Mouse (Mus musculus) megakaryocyte-erythroid progenitor cell, adult 5-6 weeks (primary cell): ENCODE data around the gene Ube2v1. TPM values are rescaled to one million over a fixed set of nuclear protein-coding genes. Genes with fewer than 3 reads are reported as not detected.
A peak's percentile ranks its signal among the peaks of the same experiment; 100 is the strongest.

Experiments used
- ATAC-seq: replicated peaks from 2 replicates; pipeline ENCODE4 v1.8.0; 2016; ENCODE audit warnings: mild to moderate bottlenecking, inconsistent platforms; ENCODE audit not compliant: severe bottlenecking, poor library complexity, low FRiP score, low TSS enrichment
- total RNA-seq, 2 experiments: library from RNA; stranded (forward) in 1 of 2; stranded (reverse) in 1 of 2; fragments of 200-1000, 215-1000 nt in 1 of 2; fragments of >200 nt in 1 of 2; fragmentation: Nextera tagmentation in 1 of 2; gene quantifications; 2 replicates each; pipeline ENCODE4 v1.2.3; 2014 to 2017

The Ube2v1 gene
- total RNA-seq, 2 experiments from 2014 or later: 78.6 to 207 TPM

DNA sequence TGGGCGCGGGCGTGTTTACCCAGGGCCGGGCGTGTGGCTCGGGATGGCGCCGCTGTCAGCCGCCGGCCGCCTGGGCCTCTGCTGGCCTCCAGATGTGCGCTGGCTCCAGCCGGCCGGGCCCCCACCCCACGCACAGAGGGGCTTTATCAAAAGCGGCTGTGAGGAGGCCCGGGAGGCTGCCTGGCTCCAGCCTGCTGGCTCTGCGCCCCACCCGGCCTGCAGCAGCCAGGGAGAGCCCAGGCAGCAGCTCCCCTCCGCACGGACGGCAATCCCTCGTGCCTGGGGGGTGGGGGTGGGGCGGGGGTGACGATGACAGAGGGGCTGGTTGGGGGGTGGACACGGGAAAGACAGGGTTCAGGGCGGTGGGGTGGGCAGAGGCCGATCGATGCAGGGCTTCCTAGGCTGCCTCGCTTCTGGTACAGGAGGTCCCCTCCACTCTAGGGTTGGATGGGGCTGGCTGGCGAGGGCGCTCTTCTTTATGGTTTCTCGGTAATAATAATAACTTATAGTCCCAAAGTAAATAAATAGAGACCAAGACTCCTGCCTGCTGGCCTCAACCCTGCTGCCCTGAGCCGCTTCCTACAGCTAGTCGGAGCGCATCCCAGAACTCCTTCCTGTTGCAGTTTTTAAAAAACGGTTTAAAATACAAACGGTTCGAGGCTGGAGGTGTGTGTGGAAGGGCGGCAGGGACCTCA is 34.3 kb downstream of the Ube2v1 start:
- no peak for ATAC-seq

DNA sequence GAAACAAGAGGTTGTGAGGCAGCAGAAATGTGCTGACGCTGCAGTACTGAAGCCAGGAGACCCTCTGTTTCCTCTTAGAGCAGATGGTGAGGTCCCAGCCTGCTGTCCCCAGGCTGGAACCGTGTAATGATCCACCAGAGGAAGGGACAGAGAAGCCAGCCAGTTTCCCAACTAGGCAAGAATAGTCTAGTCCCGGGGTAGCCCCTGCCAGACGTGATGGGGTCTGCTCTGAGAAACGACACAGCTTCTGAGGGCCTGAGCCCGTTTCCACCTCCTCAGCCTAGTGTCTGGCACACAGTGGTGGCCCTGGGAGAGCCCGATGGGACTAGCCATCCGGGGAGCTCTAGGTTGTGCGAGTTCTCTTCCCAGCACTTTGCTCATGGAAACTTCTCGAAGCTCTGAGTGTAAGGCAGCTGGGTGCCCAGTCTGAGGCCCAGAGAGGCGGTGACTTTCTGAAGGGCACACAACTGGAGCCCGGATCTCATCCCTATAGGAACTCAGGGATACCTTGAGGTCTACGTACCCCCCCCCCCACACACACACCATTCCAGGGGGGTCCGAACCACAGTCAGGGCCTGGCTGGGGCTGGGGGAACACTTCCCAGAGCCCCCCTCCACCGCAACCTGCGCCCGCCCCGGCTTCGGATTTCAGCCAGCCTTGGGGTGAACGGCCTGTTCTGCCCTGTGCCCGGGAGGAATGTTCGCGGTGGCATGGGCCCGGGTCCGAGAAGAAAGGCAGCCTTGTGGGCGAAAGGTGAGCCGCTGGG is 35.0 kb downstream of the Ube2v1 start:
- no peak for ATAC-seq

DNA sequence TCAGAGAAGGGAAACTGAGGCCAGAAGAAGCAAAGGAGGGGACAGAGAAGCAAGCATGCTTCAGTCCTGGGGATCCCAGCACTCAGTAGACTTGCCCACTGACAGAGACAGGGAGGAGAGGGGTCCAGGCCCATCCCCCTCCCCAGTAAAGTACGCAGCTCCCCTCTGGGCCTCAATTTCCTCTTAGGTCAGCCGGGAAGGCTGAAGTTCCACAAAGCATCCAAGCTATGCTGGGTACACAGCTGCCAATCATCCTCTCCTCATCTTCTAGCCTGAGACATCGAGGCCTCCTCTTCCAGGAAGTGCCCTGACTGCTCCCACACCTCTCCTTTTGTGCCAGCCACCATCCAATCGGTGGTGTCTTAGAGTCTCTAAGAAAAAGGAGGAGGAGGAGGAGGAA is 35.6 kb downstream of the Ube2v1 start:
- no peak for ATAC-seq

DNA sequence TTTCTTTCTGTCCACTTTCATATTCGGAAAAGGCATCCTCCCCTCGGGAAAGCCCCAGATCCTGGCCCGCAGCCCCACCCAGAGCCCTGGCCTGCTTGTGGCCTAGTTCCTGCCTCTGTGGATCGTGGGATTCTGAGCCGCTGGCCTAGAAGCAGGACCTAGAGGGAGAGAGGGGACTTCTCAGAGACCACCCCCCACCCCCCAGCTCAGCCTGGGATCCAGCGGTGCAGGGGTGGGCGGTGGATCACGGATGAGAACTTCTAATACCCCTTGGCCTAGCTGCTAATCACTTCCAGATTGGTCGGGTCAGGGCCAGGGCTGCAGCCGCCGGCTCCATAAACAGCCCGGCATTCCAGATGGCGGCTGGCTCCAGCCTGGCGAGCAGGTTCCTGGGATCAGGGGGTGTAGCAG is 36.1 kb downstream of the Ube2v1 start:
- no peak for ATAC-seq

DNA sequence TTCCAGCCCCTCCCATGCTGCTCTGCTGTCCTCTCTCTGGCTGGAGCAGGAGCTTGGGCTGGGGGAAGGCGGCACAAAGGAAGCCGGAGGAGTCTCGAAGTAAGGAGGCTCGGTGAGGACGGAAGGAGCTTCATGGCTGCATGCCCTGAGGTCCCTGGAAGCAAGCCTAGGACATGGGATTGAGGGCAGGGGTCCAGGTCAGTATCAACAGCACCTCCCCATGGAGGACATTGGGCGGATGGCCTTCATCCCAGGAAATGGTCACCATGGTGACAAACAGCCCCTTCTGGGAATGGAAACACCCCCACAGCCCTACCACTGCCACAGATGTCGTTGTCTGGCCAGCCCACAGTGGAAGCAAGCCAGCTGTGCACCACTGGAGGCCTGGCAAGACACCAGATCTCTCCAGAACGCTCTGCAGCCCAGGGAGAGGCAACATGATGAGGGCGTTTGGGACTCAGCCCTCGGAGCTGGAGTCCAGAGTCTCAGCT is 37.4 kb downstream of the Ube2v1 start:
- ATAC-seq: peak; percentile 34; the same call in 1 of the 2 replicates

DNA sequence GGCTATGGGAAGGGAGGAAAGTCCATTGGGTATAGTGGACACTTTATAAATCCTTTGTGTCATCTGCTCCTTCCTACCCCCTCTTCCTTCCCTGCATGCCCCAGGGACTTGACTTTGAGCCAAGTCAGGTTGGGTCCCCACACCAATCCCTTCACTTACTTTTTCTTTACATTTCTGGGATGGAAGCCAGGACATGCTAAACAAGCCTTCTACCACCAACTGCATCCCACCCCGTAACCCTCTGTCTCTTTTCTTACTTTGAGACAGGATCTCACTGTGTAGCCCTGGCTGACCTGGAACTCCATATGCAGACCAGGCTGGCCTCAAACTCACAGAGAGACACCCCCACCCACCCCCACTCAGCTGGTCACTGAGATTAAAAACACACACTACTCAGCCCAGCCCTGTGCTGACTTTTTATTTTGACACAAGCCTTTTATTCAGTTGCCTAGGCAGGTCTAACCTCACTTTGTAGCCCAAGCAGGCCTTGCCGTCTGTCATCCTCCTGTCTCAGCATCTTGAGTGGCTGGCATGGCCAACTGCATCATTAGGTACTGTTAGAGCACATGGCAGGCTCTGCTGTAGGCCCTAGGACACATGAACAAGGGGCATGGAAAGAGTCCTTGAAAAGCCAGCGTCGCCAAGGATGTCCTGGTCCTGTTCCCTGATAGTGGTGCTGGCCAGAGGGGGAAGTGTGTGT is 38.2 kb downstream of the Ube2v1 start:
- no peak for ATAC-seq

DNA sequence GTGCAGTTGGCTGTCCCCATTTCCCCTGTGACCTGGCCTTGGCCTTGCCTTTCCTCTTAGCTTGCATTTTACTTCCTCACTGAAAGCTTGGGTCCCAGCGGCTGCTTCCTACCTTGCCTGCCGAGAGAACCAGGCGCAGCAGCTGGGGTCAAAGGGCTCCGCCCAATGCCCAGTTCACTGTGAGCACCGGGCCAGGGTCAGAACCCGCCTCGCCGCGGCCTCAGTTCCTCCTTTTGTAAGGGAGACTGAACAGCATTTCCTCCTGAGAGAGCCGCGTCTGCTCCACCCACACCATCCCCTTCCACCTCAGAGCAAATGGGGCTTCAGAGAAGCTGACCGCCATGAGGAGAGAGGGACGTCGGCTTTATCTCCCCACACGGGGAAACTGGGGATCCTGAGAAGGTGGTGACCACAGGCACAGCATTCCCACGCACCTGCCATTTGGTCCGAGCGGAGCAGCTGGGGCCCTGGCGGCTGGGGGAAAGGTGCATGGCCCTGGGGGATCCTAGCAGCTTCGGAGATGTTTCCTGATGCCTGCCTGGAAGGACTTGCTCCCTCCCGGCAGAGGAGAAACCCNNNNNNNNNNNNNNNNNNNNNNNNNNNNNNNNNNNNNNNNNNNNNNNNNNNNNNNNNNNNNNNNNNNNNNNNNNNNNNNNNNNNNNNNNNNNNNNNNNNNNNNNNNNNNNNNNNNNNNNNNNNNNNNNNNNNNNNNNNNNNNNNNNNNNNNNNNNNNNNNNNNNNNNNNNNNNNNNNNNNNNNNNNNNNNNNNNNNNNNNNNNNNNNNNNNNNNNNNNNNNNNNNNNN is 42.9 kb downstream of the Ube2v1 start:
- peak; percentile 86 for ATAC-seq

DNA sequence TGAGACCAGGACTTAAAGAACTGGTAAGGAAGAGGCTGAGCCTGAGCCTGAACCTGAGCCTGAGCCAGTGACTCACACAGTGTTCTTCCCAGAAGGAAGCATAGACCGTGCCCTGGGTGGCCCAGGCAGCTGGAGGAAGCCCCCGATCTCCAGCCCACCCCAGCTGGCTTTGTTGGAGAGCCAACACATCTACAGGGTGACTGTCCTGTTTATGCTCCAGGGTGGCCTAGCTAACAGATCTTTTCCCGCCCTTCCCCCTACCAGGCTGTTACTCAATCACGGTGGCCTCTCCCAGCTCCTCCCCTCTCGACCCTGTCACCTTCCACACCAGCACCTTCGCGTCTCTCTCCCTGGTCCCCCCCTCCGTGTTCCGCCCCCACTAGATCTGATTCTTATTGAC is 44.9 kb downstream of the Ube2v1 start:
- no peak for ATAC-seq

DNA sequence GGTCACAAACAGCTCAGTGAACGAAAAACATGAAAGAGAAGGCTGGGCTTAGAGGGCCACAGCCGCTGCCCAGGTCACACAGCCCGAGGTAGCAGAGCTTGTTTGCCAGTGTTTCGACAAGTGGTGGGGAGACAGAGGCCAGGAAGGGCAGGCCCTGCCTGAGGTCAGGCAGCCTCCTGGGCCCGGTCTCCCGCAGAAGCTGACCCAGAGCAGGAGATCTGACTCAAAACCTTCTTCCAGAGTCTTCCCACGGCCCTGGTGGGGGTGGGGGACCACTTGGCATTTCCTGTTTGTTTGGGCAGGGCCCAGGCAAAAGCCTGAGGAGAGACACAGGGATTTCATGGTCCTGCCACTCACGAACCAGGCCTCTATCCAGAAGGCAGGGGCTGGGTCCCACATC is 45.9 kb downstream of the Ube2v1 start:
- no peak for ATAC-seq

DNA sequence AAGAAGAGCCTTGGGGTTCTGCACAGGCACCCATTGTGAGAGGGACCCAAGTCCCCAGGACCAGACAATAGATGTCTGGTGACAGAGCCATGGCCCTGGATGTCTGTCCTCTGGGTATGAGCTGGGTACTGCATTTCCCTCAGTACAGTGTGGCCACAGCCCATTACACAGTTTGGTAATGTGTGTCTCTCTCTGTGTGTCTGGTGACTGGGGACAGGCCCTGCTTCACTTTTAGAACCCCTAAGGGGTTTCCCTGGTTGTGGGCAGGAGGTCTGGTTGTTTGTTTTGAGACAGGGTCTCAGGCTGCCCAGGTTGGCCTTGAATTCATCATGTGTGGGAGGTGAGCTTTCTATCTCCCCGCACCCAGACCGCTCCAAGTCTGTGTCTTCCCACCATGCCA is 46.6 kb downstream of the Ube2v1 start:
- no peak for ATAC-seq

DNA sequence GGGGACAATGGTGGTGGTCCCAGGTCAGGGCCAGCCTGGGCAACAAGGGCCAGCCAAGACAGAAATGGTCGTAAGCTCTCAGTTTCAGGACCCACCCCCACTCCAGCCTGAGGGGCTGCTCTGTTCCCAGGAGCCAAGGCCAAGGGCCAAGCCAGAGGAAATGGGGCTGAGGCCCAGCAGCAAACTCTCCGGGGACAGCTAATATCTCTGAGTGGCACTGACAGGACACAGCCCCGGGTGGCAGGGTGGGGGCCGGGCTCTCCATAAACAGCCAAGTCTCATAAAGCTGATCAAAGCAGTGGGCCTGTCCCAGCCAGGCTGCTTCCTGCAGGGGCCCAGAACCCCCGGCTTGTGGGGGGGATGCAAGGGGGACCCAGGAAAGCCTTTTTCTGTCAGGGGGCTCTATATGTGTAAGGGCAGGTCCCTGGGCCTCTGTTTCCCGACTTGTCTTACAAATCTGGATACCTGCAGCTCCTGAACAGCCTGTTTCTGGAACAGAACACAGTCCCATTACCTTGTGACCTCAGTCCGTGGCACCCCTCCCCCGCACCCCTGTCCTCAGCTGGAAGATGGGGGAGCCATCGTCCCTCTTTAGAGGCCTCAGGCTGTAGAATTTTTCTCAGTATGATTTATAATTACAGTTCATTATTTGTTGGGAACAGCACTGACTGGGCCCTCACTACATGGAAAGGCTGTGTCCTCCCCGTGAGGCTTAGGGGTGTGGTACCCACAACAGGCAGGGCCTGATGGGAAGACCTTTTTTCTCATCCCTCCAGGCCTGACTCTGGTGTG is 48.5 kb downstream of the Ube2v1 start:
- no peak for ATAC-seq

DNA sequence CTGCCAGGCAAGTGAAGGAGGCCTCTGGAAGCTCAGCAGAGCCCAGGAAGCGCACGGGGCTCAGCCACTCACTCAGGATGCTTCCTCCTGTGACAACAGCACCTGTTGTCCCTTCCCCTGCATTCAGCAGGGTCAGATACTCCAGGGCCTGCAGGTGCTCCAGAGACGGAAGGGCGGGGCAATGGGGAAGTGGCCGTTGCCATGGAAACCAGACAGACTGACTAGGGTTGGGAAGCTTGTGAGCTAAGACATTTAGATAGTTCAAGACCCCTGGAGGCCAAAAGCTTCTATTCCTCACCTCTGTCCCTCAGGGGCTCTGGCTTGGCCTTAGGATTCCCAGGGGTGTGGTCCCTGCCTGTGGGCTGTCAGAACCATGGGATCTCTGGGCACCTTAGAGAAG is 53.4 kb downstream of the Ube2v1 start:
- ATAC-seq: 0 out of 2 replicates have a peak, but pooled peaks have one; percentile 5

DNA sequence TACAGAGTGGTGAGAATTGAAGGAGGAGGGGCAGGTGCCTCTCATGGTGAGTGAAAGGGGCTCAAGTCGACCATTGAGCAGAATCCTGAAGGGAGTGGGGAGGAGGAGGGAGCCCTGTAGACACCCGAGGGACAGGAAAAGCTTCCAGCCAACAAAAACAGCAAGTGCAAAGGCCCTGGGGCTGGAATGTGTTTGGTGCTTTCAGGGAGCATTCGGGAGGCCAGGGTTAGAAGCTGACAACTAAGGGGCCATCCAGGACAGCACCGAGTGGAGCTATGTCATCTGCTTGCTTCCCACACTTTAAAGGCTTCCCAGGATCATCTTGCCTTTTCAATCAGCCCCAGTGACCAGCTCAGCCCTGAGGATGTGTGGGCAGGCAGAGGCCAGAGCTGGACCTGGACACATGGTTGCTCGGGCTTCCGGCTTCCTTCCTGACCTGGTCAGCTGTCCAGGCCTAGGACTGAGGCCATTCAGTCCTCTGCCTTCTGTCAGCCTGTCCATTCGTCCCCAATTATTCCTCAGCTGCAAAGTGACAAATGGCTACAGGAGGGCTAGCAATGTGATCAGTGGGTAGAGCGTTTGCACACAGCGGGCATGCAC is 54.6 kb downstream of the Ube2v1 start:
- no peak for ATAC-seq

DNA sequence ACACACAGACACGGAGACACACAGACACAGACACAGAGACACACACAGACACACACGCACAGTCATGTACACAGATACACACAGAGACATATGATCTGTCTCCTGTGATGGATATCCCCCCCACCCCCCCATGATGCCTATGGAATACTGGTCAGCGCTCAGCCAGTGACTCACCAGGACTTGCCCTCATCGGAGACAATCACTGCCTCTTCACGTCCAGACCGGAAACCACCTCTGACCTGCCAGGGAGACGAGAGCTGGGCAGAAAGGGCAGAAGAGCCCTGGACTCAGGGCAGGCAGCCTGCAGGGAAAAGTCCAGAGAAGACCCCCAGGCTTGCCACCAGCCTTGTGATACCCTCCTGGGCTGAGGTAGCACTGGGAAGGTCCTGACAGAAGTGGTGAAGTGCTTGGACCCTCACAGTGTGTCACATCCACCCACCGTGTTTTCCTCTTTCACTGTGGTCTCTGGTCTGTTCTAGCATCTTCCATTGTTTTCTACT is 55.7 kb downstream of the Ube2v1 start:
- ATAC-seq: no peak

DNA sequence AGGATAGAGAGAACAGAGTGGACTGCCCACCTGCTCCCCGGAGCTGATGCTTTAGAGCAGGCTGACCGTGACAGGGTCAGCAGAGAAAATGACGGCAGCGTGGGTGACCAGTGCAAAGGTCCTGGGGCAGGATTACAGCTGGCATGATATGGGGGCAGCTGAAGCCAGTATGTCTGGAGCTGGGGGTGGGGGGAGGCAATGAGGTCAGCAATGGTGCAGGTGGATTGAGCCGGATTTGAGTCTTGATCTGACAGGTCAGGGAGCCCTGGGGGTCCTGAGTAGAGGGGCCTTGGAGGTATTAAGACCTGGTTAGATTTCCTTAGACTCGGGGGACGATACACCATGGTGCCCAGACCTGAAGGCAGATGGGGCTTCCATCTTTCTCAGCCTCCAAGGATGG is 56.3 kb downstream of the Ube2v1 start:
- ATAC-seq: no peak

DNA sequence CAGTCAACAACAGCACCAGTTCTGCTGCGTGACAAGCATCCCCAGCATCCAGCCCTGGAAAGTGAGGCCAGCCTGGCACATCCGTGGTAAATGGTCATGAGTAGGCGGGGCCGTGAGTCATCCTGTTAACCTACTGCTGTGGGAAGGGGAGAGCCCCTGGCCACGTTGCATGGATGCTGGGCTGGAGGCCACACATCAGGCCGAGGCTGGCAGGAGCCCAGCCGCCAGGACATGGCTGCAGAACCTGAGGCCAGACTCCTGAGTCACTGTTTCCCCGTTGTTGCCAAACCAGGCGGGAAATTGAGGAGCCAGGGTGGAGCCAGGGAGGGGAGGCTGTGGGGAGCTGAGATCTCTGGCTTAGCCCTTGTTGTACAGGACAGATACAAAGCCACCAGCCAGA is 57.1 kb downstream of the Ube2v1 start:
- no peak for ATAC-seq

DNA sequence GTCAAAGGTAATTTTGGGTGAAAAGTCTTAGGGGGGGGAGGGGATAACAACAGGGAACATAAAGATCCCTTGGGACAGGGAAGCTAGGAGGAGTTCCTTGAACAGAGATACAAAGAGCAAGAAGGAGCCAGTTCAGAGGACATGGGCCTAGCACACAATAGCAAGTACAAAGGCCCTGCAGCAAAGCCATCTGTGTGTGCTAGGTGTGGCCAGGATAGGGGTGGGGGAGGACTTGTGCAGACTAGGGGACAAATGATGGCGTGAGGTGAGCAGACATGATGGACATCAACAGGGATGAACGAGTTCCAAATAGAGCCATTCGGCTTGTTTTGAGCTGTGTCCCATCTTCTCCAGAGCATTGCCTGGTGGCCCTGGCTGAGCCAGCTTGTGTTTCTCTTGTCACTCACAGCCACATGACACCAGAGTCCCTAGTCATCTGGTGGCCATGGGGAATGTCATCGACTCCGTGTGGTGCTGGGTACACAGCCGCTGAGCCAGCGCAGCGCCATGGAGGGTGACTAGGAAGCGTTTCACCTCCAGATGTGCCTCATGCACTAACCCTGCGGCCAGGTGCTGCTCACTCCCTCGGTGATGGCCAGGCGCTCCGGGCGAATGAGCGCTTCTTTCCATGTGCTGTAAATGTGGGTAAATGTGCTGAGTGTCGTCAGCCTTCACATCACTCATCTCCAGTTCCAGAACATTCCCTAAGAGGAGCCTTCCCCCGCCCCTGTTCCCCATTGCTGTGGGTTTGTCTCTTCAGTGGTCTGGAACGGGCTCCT is 60.3 kb downstream of the Ube2v1 start:
- ATAC-seq: no peak

DNA sequence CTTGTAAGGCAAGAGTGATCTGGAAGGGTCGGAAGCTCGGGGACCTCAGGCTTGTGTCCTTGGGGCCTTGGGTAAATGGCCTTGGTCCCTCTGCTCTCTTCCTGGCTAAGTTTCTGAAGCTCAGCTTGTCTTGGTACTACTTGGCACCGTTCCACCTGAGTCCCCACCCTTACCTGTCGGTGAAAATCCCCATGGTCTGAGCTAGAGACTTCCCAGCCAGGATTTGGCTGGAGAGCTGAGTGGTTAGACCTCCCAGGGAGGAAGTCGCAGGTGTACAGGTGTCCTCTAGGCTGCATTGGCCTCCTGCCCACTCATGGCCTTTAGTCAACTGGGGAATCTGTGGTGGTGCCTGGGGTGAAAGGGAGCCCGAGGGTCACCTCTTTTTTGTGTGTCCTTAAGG is 61.1 kb downstream of the Ube2v1 start:
- ATAC-seq: no peak
